Mouse (Mus musculus) neural tube, embryonic 14.5 days (tissue): ENCODE results near the gene Pla2g4f. TPM values are rescaled to one million over a fixed set of nuclear protein-coding genes. Genes with fewer than 3 reads are reported as not detected.

ENCODE experiments used
- ATAC-seq: fragments of 200-750 bp; cut with Nextera tagmentation; 2 replicates; pipeline ENCODE4 v1.8.0; 2017; ENCODE audit warnings: low read depth, mild to moderate bottlenecking, moderate TSS enrichment, moderate library complexity
- H3K27ac ChIP-seq: fragments of 300-500 bp; sonication (generic); 2 replicates; pipeline ENCODE4 v1.5.1; 2014; ENCODE audit warnings: low read depth, mild to moderate bottlenecking, control low read depth, low read length, moderate library complexity, mixed read lengths
- H3K27me3 ChIP-seq: fragments of 300-500 bp; sonication (generic); 2 replicates; pipeline ENCODE4 v1.6.1; 2014; ENCODE audit warnings: low read length; ENCODE audit not compliant: control insufficient read depth, insufficient read depth
- H3K36me3 ChIP-seq: fragments of 300-500 bp; sonication (generic); 2 replicates; pipeline ENCODE4 v1.6.1; 2014; ENCODE audit warnings: low read length, mixed read lengths; ENCODE audit not compliant: control insufficient read depth, insufficient read depth
- H3K4me1 ChIP-seq: fragments of 300-500 bp; sonication (generic); 2 replicates; pipeline ENCODE4 v1.6.1; 2014; ENCODE audit warnings: low read length; ENCODE audit not compliant: control insufficient read depth, insufficient read depth
- H3K4me2 ChIP-seq: fragments of 300-500 bp; sonication (generic); 2 replicates; pipeline ENCODE4 v1.6.1; 2014; ENCODE audit warnings: mild to moderate bottlenecking, low read depth, low read length, control low read depth
- H3K4me3 ChIP-seq: fragments of 300-500 bp; sonication (generic); 2 replicates; pipeline ENCODE4 v1.5.1; 2014; ENCODE audit warnings: low read depth, low read length, control low read depth, mixed read lengths
- H3K9ac ChIP-seq: fragments of 300-500 bp; sonication (generic); replicated peaks from 2 replicates; pipeline ENCODE4 v1.6.1; 2014; ENCODE audit warnings: low read depth, mild to moderate bottlenecking, control low read depth, low read length, mixed read lengths
- H3K9me3 ChIP-seq: fragments of 300-500 bp; sonication (generic); 2 replicates; pipeline ENCODE4 v1.6.1; 2016; ENCODE audit warnings: low read length; ENCODE audit not compliant: control insufficient read depth
- WGBS: fragments of 180-500 bp; shearing (Covaris S2); extraction: QIAGEN DNeasy Blood & Tissue Kit; methylation state at CpG from one replicate; pipeline ENCODE4 v1.1.7; 2014; 5-methylcytosine and 5-hydroxymethylcytosine counted together
- polyA plus RNA-seq: library from polyadenylated mRNA; unstranded; fragments of >200 nt; fragmentation: Nextera tagmentation; extraction: Ambion mirVana; gene quantifications from 2 replicates; pipeline ENCODE4 v1.2.1, GENCODE M21; 2014

Pla2g4f gene
- polyA plus RNA-seq, 1 experiment from 2014 or later = not detected

GRCm38 (mm10) chr2:120285639-120286038, 28.3 kb downstream of the Pla2g4f start:
- no peak overlapping the region for H3K4me2 ChIP-seq
- no peak overlapping the region for H3K27ac ChIP-seq
- no peak overlapping the region for H3K9ac ChIP-seq
- no peaks in the 10 kb centered on the region for H3K4me1 ChIP-seq
- ATAC-seq = no peak
- no peak overlapping the region for H3K4me3 ChIP-seq
- 88% methylated on average over 4 of the region's 4 CpGs for WGBS
- H3K9me3 ChIP-seq = no peaks in the 10 kb centered on the region
- no peaks in the 10 kb centered on the region for H3K36me3 ChIP-seq
- H3K27me3 ChIP-seq = no peaks in the 10 kb centered on the region

GRCm38 (mm10) chr2:120284705-120285104, 29.3 kb downstream of the Pla2g4f start:
- Histone ChIP-seq H3K27me3 (no peaks in the 10 kb centered on the region), H3K27ac (no peak overlapping the region)
- no peak for ATAC-seq

GRCm38 (mm10) chr2:120284094-120284493, 29.9 kb downstream of the Pla2g4f start:
- H3K9me3 ChIP-seq = no peaks in the 10 kb centered on the region
- WGBS = 77% methylated on average over 5 of the region's 5 CpGs
- H3K4me2 ChIP-seq = no peak overlapping the region
- no peaks in the 10 kb centered on the region for H3K36me3 ChIP-seq
- no peak overlapping the region for H3K9ac ChIP-seq
- no peak for ATAC-seq
- no peaks in the 10 kb centered on the region for H3K4me1 ChIP-seq
- no peak overlapping the region for H3K4me3 ChIP-seq
- H3K27ac ChIP-seq = no peak overlapping the region
- no peaks in the 10 kb centered on the region for H3K27me3 ChIP-seq

More at GRCm38 (mm10) chr2:120284705-120285104, 29.3 kb downstream of the Pla2g4f start:
- H3K9me3 ChIP-seq = no peaks in the 10 kb centered on the region
- H3K4me1 ChIP-seq = no peaks in the 10 kb centered on the region
- no peaks in the 10 kb centered on the region for H3K36me3 ChIP-seq
- H3K9ac ChIP-seq = no peak overlapping the region
- no peak overlapping the region for H3K4me2 ChIP-seq
- no peak overlapping the region for H3K4me3 ChIP-seq

GRCm38 (mm10) chr2:120283550-120283949, 30.4 kb downstream of the Pla2g4f start:
- ATAC-seq = no peak
- no peak overlapping the region for H3K4me3 ChIP-seq
- H3K9ac ChIP-seq = no peak overlapping the region
- H3K27me3 ChIP-seq = no peaks in the 10 kb centered on the region
- no peak overlapping the region for H3K4me2 ChIP-seq
- 68% methylated on average over 6 of the region's 6 CpGs for WGBS
- no peaks in the 10 kb centered on the region for H3K36me3 ChIP-seq
- H3K9me3 ChIP-seq = no peaks in the 10 kb centered on the region
- no peaks in the 10 kb centered on the region for H3K4me1 ChIP-seq
- H3K27ac ChIP-seq = no peak overlapping the region

- no peaks in the 10 kb centered on the region for H3K27me3 ChIP-seq
- WGBS = 66% methylated on average over 3 of the region's 3 CpGs
- no peak for ATAC-seq
- H3K4me3 ChIP-seq = no peak overlapping the region
- no peaks in the 10 kb centered on the region for H3K4me1 ChIP-seq
- no peak overlapping the region for H3K9ac ChIP-seq
- H3K4me2 ChIP-seq = no peak overlapping the region
- H3K36me3 ChIP-seq = no peaks in the 10 kb centered on the region
- no peaks in the 10 kb centered on the region for H3K9me3 ChIP-seq
- no peak overlapping the region for H3K27ac ChIP-seq
Measured at GRCm38 (mm10) chr2:120281221-120281620, 32.7 kb downstream of the Pla2g4f start.

GRCm38 (mm10) chr2:120279961-120280360, 34.0 kb downstream of the Pla2g4f start:
- Histone ChIP-seq H3K36me3 (no peaks in the 10 kb centered on the region), H3K9ac (no peak overlapping the region), H3K4me2 (no peak overlapping the region), H3K27me3 (no peaks in the 10 kb centered on the region), H3K4me1 (no peaks in the 10 kb centered on the region), H3K4me3 (no peak overlapping the region), H3K27ac (no peak overlapping the region), H3K9me3 (no peaks in the 10 kb centered on the region)
- WGBS = 18% methylated on average over 8 of the region's 8 CpGs
- no peak for ATAC-seq

- no peak overlapping the region for H3K4me3 ChIP-seq
- no peak for ATAC-seq
- no peaks in the 10 kb centered on the region for H3K36me3 ChIP-seq
- 85% methylated on average over 4 of the region's 4 CpGs for WGBS
- no peaks in the 10 kb centered on the region for H3K4me1 ChIP-seq
- H3K9ac ChIP-seq = no peak overlapping the region
- no peak overlapping the region for H3K27ac ChIP-seq
- no peaks in the 10 kb centered on the region for H3K9me3 ChIP-seq
- no peak overlapping the region for H3K4me2 ChIP-seq
- no peaks in the 10 kb centered on the region for H3K27me3 ChIP-seq
Measured at GRCm38 (mm10) chr2:120276951-120277350, 37.0 kb downstream of the Pla2g4f start.

GRCm38 (mm10) chr2:120268635-120269034, 45.3 kb downstream of the Pla2g4f start:
- Histone ChIP-seq H3K9ac (no peak overlapping the region), H3K9me3 (no peaks in the 10 kb centered on the region), H3K4me3 (no peak overlapping the region), H3K4me2 (no peak overlapping the region), H3K4me1 (no peaks in the 10 kb centered on the region), H3K27ac (no peak overlapping the region), H3K36me3 (no peaks in the 10 kb centered on the region), H3K27me3 (no peaks in the 10 kb centered on the region)
- WGBS = 5% methylated on average over 9 of the region's 9 CpGs
- no peak for ATAC-seq

GRCm38 (mm10) chr2:120265523-120265922, 48.4 kb downstream of the Pla2g4f start:
- H3K9me3 ChIP-seq = no peaks in the 10 kb centered on the region
- no peaks in the 10 kb centered on the region for H3K27me3 ChIP-seq
- ATAC-seq = no peak
- 78% methylated on average over 6 of the region's 6 CpGs for WGBS
- no peaks in the 10 kb centered on the region for H3K36me3 ChIP-seq
- no peak overlapping the region for H3K27ac ChIP-seq
- H3K4me3 ChIP-seq = no peak overlapping the region
- no peaks in the 10 kb centered on the region for H3K4me1 ChIP-seq
- no peak overlapping the region for H3K4me2 ChIP-seq
- no peak overlapping the region for H3K9ac ChIP-seq

GRCm38 (mm10) chr2:120264858-120265257, 49.1 kb downstream of the Pla2g4f start:
- no peak for ATAC-seq
- 59% methylated on average over 10 of the region's 10 CpGs for WGBS
- Histone ChIP-seq H3K27me3 (no peaks in the 10 kb centered on the region), H3K4me3 (no peak overlapping the region), H3K4me1 (no peaks in the 10 kb centered on the region), H3K36me3 (no peaks in the 10 kb centered on the region), H3K9ac (no peak overlapping the region), H3K9me3 (no peaks in the 10 kb centered on the region), H3K27ac (no peak overlapping the region), H3K4me2 (no peak overlapping the region)
